Mouse (Mus musculus): ENCODE data around the gene Med27. TPM values are rescaled to one million over a fixed set of nuclear protein-coding genes. Genes with fewer than 3 reads are reported as not detected.

Gene Med27
- 5.7 and 9.1 TPM in 2 replicates for polyA plus RNA-seq (2012)

GRCm38 (mm10) chr2:29346629-29347271 is at the start of gene Med27:
Med27 (plus strand) TSS chr2:29346819.
- no peak for TF ChIP-seq GATA1 (IDR thresholded peaks at IDR 0.05; ENCODE audit: low read length)
- Histone ChIP-seq H3K27me3 (ENCODE audit: control insufficient read depth) (no peaks in the 10 kb centered on the region; the same call in 1 of the 2 replicates), H3K4me3 (replicated peaks) (peak within 1 kb of the TSS; percentile 70), H3K4me1 (ENCODE audit: control insufficient read depth) (peaks cover 18% of the 10 kb centered on the region), H3K9me3 (ENCODE audit: control insufficient read depth, low read length) (no peaks in the 10 kb centered on the region), H3K36me3 (ENCODE audit: control insufficient read depth) (peaks cover 20% of the 10 kb centered on the region)

DNA sequence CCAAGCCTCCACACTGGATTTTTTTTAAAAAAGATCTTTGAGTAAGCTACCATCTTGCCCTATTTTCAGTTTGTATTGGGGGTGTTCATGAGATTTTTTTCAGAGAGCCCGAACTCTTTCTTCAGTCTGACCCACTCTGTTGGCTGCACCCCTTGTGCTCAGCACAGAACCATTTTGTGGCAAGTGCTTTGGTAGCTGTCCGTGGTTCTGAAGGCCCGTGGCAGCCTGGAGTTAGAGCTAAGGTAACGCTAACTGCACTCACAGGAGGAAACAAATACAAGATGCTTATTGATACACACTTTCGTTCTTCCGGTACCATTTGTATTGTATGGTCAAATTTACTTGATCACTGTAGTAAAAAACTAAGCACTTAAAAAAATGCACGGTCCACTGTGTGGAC is 36.7 kb upstream of the Med27 start:
- Histone ChIP-seq H3K36me3 (ENCODE audit: control insufficient read depth) (no peaks in the 10 kb centered on the region), H3K4me1 (ENCODE audit: control insufficient read depth) (no peaks in the 10 kb centered on the region), H3K9me3 (ENCODE audit: control insufficient read depth, low read length) (no peaks in the 10 kb centered on the region), H3K27me3 (ENCODE audit: control insufficient read depth) (no peaks in the 10 kb centered on the region), H3K4me3 (replicated peaks) (no peak overlapping the region)
- TF ChIP-seq TAL1 (IDR thresholded peaks at IDR 0.05; ENCODE audit: low read length): no peak
- TF ChIP-seq GATA1 (IDR thresholded peaks at IDR 0.05; ENCODE audit: low read length): no peak

DNA sequence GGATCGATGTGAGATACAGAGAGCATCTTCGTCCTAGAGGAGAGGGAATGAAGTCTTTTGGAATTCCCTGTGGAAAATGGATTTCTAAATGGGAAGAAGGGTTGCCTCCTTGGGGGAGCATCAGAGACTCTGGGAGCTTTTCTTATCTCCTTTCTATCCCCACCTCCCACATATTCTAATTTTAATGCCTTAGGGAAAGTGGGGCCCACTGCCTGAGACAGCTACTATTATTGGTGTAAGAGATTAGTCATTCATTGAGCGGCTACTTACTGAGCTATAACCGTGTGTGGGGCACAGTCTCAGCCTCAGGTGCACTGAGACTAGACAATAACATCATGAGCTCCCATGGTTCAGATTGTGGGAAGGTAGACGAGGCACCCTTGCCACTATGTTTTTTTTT is 34.6 kb upstream of the Med27 start:
- H3K9me3 ChIP-seq (ENCODE audit: control insufficient read depth, low read length): no peaks in the 10 kb centered on the region
- no peaks in the 10 kb centered on the region for H3K27me3 ChIP-seq (ENCODE audit: control insufficient read depth)
- TF ChIP-seq GATA1 (IDR thresholded peaks at IDR 0.05; ENCODE audit: low read length): no peak
- TF ChIP-seq TAL1 (IDR thresholded peaks at IDR 0.05; ENCODE audit: low read length): no peak
- H3K4me1 ChIP-seq (ENCODE audit: control insufficient read depth): no peaks in the 10 kb centered on the region
- H3K36me3 ChIP-seq (ENCODE audit: control insufficient read depth): no peaks in the 10 kb centered on the region
- no peak overlapping the region for H3K4me3 ChIP-seq (replicated peaks)

DNA sequence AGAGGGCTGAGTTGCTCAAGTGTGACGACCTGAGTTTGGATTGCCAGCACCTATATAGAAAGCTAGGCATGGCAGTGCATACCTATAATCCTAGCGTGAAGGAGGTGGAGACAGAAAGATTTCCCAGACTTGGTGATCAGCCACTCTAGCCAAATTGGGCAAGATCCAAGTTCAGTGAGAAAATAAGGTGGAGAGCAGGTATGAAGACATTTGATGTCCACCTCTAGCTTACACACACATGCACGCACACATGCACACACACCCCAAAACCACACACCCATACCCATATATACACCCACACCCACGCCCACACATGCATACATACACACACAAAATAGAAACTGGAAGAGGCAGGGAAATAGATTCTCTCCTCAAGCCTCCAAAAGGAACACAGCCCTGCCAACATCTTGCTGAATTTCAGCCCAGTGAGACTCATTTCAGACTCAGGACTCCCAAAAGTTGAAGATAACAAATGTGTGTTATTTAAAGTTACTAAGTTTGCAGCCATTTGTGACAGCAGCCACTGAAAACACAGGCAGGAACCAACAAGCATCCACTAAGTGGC is 28.6 kb upstream of the Med27 start:
- Histone ChIP-seq H3K4me1 (ENCODE audit: control insufficient read depth) (no peaks in the 10 kb centered on the region), H3K9me3 (ENCODE audit: control insufficient read depth, low read length) (no peaks in the 10 kb centered on the region), H3K4me3 (replicated peaks) (no peak overlapping the region), H3K36me3 (ENCODE audit: control insufficient read depth) (no peaks in the 10 kb centered on the region), H3K27me3 (ENCODE audit: control insufficient read depth) (no peaks in the 10 kb centered on the region)
- no peak for TF ChIP-seq GATA1 (IDR thresholded peaks at IDR 0.05; ENCODE audit: low read length)
- TF ChIP-seq TAL1 (IDR thresholded peaks at IDR 0.05; ENCODE audit: low read length): no peak

- Histone ChIP-seq H3K4me3 (replicated peaks) (no peak overlapping the region), H3K9me3 (ENCODE audit: control insufficient read depth, low read length) (no peaks in the 10 kb centered on the region), H3K4me1 (ENCODE audit: control insufficient read depth) (no peaks in the 10 kb centered on the region), H3K27me3 (ENCODE audit: control insufficient read depth) (no peaks in the 10 kb centered on the region), H3K36me3 (ENCODE audit: control insufficient read depth) (no peaks in the 10 kb centered on the region)
- TF ChIP-seq GATA1 (IDR thresholded peaks at IDR 0.05; ENCODE audit: low read length) (no peak), TAL1 (IDR thresholded peaks at IDR 0.05; ENCODE audit: low read length) (no peak)
Measured at GRCm38 (mm10) chr2:29318596-29318995, 28.0 kb upstream of the Med27 start.

DNA sequence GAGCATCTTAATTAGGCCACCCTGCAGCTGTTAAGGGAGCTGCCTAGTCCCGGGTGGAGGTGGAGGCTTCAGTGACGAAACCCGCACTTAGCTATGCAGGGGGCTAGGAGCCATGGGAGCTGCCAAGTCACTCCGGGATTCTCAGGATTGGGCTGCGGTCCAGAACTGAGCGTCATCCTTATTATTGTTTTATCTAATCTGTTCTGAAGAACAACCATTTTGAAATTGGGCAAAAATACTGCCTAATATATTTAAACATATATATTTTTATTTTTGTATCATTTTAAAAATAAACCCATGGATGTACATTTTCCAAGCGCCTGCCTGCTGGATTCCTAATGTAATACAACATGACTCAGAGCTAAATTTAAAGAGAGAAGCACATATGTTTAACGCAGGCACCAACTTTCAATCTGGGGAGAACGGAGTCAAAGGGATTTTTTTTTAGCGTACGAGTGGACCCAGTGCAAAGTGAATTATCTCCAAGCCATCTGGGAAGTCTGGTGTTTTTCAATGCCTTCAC is 26.3 kb upstream of the Med27 start:
- no peak for TF ChIP-seq TAL1 (IDR thresholded peaks at IDR 0.05; ENCODE audit: low read length)
- no peak for TF ChIP-seq GATA1 (IDR thresholded peaks at IDR 0.05; ENCODE audit: low read length)
- Histone ChIP-seq H3K9me3 (ENCODE audit: control insufficient read depth, low read length) (no peaks in the 10 kb centered on the region), H3K4me1 (ENCODE audit: control insufficient read depth) (peaks cover 9% of the 10 kb centered on the region), H3K27me3 (ENCODE audit: control insufficient read depth) (no peaks in the 10 kb centered on the region), H3K36me3 (ENCODE audit: control insufficient read depth) (no peaks in the 10 kb centered on the region), H3K4me3 (replicated peaks) (no peak overlapping the region)

GRCm38 (mm10) chr2:29320780-29321179 is 25.8 kb upstream of the Med27 start:
- no peaks in the 10 kb centered on the region for H3K27me3 ChIP-seq (ENCODE audit: control insufficient read depth)

GRCm38 (mm10) chr2:29324456-29324855 is 22.2 kb upstream of the Med27 start:
- H3K27me3 ChIP-seq (ENCODE audit: control insufficient read depth): no peaks in the 10 kb centered on the region
- no peaks in the 10 kb centered on the region for H3K9me3 ChIP-seq (ENCODE audit: control insufficient read depth, low read length)
- no peak overlapping the region for H3K4me3 ChIP-seq (replicated peaks)
- TF ChIP-seq TAL1 (IDR thresholded peaks at IDR 0.05; ENCODE audit: low read length): no peak
- TF ChIP-seq GATA1 (IDR thresholded peaks at IDR 0.05; ENCODE audit: low read length): no peak
- no peaks in the 10 kb centered on the region for H3K36me3 ChIP-seq (ENCODE audit: control insufficient read depth)
- peaks cover 9% of the 10 kb centered on the region for H3K4me1 ChIP-seq (ENCODE audit: control insufficient read depth)

More at GRCm38 (mm10) chr2:29320780-29321179, 25.8 kb upstream of the Med27 start:
- H3K36me3 ChIP-seq (ENCODE audit: control insufficient read depth): no peaks in the 10 kb centered on the region
- TF ChIP-seq GATA1 (IDR thresholded peaks at IDR 0.05; ENCODE audit: low read length): no peak
- TF ChIP-seq TAL1 (IDR thresholded peaks at IDR 0.05; ENCODE audit: low read length): no peak
- peaks cover 9% of the 10 kb centered on the region for H3K4me1 ChIP-seq (ENCODE audit: control insufficient read depth)
- H3K9me3 ChIP-seq (ENCODE audit: control insufficient read depth, low read length): no peaks in the 10 kb centered on the region
- H3K4me3 ChIP-seq (replicated peaks): no peak overlapping the region

- Histone ChIP-seq H3K4me1 (ENCODE audit: control insufficient read depth) (no peaks in the 10 kb centered on the region), H3K36me3 (ENCODE audit: control insufficient read depth) (no peaks in the 10 kb centered on the region), H3K27me3 (ENCODE audit: control insufficient read depth) (no peaks in the 10 kb centered on the region), H3K9me3 (ENCODE audit: control insufficient read depth, low read length) (no peaks in the 10 kb centered on the region), H3K4me3 (replicated peaks) (no peak overlapping the region)
- no peak for TF ChIP-seq TAL1 (IDR thresholded peaks at IDR 0.05; ENCODE audit: low read length)
- no peak for TF ChIP-seq GATA1 (IDR thresholded peaks at IDR 0.05; ENCODE audit: low read length)
Measured at GRCm38 (mm10) chr2:29330471-29330870, 16.1 kb upstream of the Med27 start.

Measured in erythroblast, embryonic 14.5 days (primary cell).